Mouse (Mus musculus) thymus, adult 2 months (tissue): ENCODE results near the gene Pnpla5. TPM values are rescaled to one million over a fixed set of nuclear protein-coding genes. Genes with fewer than 3 reads are reported as not detected.

Experiments
- DNase-seq: peaks from one replicate; pipeline ENCODE4 v3.0.0; 2021
- H3K27ac ChIP-seq: fragments of 200-500 bp; 2 replicates; pipeline ENCODE4 v1.5.1; 2012; ENCODE audit warnings: low read length, control low read depth; ENCODE audit not compliant: control insufficient read depth, insufficient read depth
- H3K27me3 ChIP-seq: fragments of 200-500 bp; 2 replicates; pipeline ENCODE4 v1.6.1; 2012; ENCODE audit warnings: mild to moderate bottlenecking, low read length, moderate library complexity, mixed read lengths; ENCODE audit not compliant: control insufficient read depth, insufficient read depth
- H3K36me3 ChIP-seq: fragments of 200-500 bp; 2 replicates; pipeline ENCODE4 v1.6.1; 2012; ENCODE audit warnings: mild to moderate bottlenecking, low read length, moderate library complexity; ENCODE audit not compliant: control insufficient read depth, insufficient read depth
- H3K4me1 ChIP-seq: fragments of 200-500 bp; replicated peaks from 2 replicates; pipeline ENCODE4 v1.6.1; 2012; ENCODE audit warnings: low read length; ENCODE audit not compliant: control insufficient read depth, insufficient read depth
- H3K4me3 ChIP-seq: fragments of 200-500 bp; 2 replicates; pipeline ENCODE4 v1.5.1; 2012; ENCODE audit warnings: mild to moderate bottlenecking, low read length, control low read depth, moderate library complexity; ENCODE audit not compliant: control insufficient read depth, insufficient read depth
- CTCF ChIP-seq: fragments of 200-500 bp; IDR thresholded peaks from 2 replicates; pipeline ENCODE4 v1.5.1; 2012; ENCODE audit warnings: mild to moderate bottlenecking, control low read depth, low read length, moderate library complexity, borderline replicate concordance; ENCODE audit not compliant: control insufficient read depth, poor library complexity, insufficient read depth; ENCODE audit errors: extremely low read depth
- POLR2A ChIP-seq: fragments of 200-500 bp; IDR thresholded peaks from 2 replicates; pipeline ENCODE4 v1.6.1; 2012; ENCODE audit warnings: mild to moderate bottlenecking, low read length, control low read depth, moderate library complexity; ENCODE audit not compliant: control insufficient read depth, poor library complexity, insufficient read depth; ENCODE audit errors: extremely low read depth
- WGBS: fragments of 180-500 bp; shearing (Covaris S2); methylation state at CpG from one replicate; pipeline ENCODE4 v1.1.7; 2018; 5-methylcytosine and 5-hydroxymethylcytosine counted together
- polyA plus RNA-seq: library from polyadenylated mRNA; depleted of rRNA; stranded (reverse); fragments of >200 nt; gene quantifications from 2 replicates; pipeline ENCODE4 v1.2.3, GENCODE M21; 2012

Gene Pnpla5
- polyA plus RNA-seq, 1 experiment: 0.13 TPM

- no peak for DNase-seq
- Histone ChIP-seq H3K36me3 (no peaks in the 10 kb centered on the region), H3K4me1 (no peaks in the 10 kb centered on the region), H3K4me3 (no peak overlapping the region), H3K27ac (no peak overlapping the region), H3K27me3 (no peaks in the 10 kb centered on the region)
- WGBS: 68% methylated on average over 4 of the region's 4 CpGs
- TF ChIP-seq POLR2A (no peak), CTCF (no peak)
These were observed 10.5 kb upstream of the Pnpla5 start for GRCm38 (mm10) chr15:84133440-84133839.

- DNase-seq: no peak
- no peaks in the 10 kb centered on the region for H3K27me3 ChIP-seq
- H3K27ac ChIP-seq: no peak overlapping the region
- no peak overlapping the region for H3K4me3 ChIP-seq
- 95% methylated on average over 7 of the region's 7 CpGs for WGBS
- TF ChIP-seq CTCF (no peak), POLR2A (no peak)
- no peaks in the 10 kb centered on the region for H3K4me1 ChIP-seq
- no peaks in the 10 kb centered on the region for H3K36me3 ChIP-seq
These were observed 9.0 kb upstream of the Pnpla5 start for GRCm38 (mm10) chr15:84131971-84132370.

GRCm38 (mm10) chr15:84131096-84131786 is 8.3 kb upstream of the Pnpla5 start:
- Histone ChIP-seq H3K27ac (no peak overlapping the region), H3K4me3 (no peak overlapping the region), H3K27me3 (no peaks in the 10 kb centered on the region), H3K4me1 (no peaks in the 10 kb centered on the region), H3K36me3 (no peaks in the 10 kb centered on the region)
- no peak for TF ChIP-seq CTCF
- no peak for TF ChIP-seq POLR2A
- WGBS: 75% methylated on average over 16 of the region's 16 CpGs
- no peak for DNase-seq

GRCm38 (mm10) chr15:84126871-84127270 is 3.9 kb upstream of the Pnpla5 start:
- TF ChIP-seq POLR2A (no peak), CTCF (no peak)
- Histone ChIP-seq H3K4me3 (no peak overlapping the region), H3K36me3 (no peaks in the 10 kb centered on the region), H3K27me3 (no peaks in the 10 kb centered on the region), H3K27ac (no peak overlapping the region), H3K4me1 (no peaks in the 10 kb centered on the region)
- no peak for DNase-seq
- 13% methylated on average over 5 of the region's 5 CpGs for WGBS

- H3K27ac ChIP-seq: no peak overlapping the region
- H3K36me3 ChIP-seq: no peaks in the 10 kb centered on the region
- TF ChIP-seq CTCF (no peak), POLR2A (no peak)
- no peaks in the 10 kb centered on the region for H3K4me1 ChIP-seq
- 7% methylated on average over 4 of the region's 4 CpGs for WGBS
- no peak for DNase-seq
- no peaks in the 10 kb centered on the region for H3K27me3 ChIP-seq
- no peak overlapping the region for H3K4me3 ChIP-seq
These were observed 3.5 kb upstream of the Pnpla5 start for GRCm38 (mm10) chr15:84126447-84126846.

- no peak for DNase-seq
- H3K36me3 ChIP-seq: no peaks in the 10 kb centered on the region
- H3K27ac ChIP-seq: no peak overlapping the region
- no peak for TF ChIP-seq CTCF
- no peak for TF ChIP-seq POLR2A
- WGBS: 88% methylated on average over 7 of the region's 7 CpGs
- no peaks in the 10 kb centered on the region for H3K27me3 ChIP-seq
- H3K4me1 ChIP-seq: no peaks in the 10 kb centered on the region
- H3K4me3 ChIP-seq: no peak overlapping the region
These were observed 1.1 kb upstream of the Pnpla5 start for GRCm38 (mm10) chr15:84124086-84124485.

GRCm38 (mm10) chr15:84121036-84121435 is 1.9 kb downstream of the Pnpla5 start:
- no peaks in the 10 kb centered on the region for H3K27me3 ChIP-seq
- H3K4me3 ChIP-seq: no peak overlapping the region
- TF ChIP-seq POLR2A (no peak), CTCF (no peak)
- no peaks in the 10 kb centered on the region for H3K4me1 ChIP-seq
- 70% methylated on average over 7 of the region's 7 CpGs for WGBS
- no peaks in the 10 kb centered on the region for H3K36me3 ChIP-seq
- no peak overlapping the region for H3K27ac ChIP-seq
- DNase-seq: no peak
